Mouse (Mus musculus) lung, postnatal 0 days (tissue): ENCODE results near the gene Rtn2. TPM values are rescaled to one million over a fixed set of nuclear protein-coding genes. Genes with fewer than 3 reads are reported as not detected.

Experiments
- ATAC-seq: fragments of 200-750 bp; cut with Nextera tagmentation; 2 replicates; pipeline ENCODE4 v1.8.0; 2017; ENCODE audit warnings: moderate library complexity
- DNase-seq: peaks from one replicate; pipeline ENCODE4 v3.0.0-alpha.2; 2016; ENCODE audit warnings: low spot score
- H3K27ac ChIP-seq: fragments of 300-500 bp; sonication (generic); 2 replicates; pipeline ENCODE4 v1.5.1; 2014; ENCODE audit warnings: antibody characterized with exemption, mild to moderate bottlenecking, low read length, mixed read lengths
- H3K27me3 ChIP-seq: fragments of 300-500 bp; sonication (generic); replicated peaks from 2 replicates; pipeline ENCODE4 v1.6.1; 2014; ENCODE audit warnings: low read length, mixed read lengths; ENCODE audit not compliant: insufficient read depth
- H3K36me3 ChIP-seq: fragments of 300-500 bp; sonication (generic); 2 replicates; pipeline ENCODE4 v1.6.1; 2014; ENCODE audit warnings: low read length, mixed read lengths; ENCODE audit not compliant: insufficient read depth
- H3K4me1 ChIP-seq: fragments of 300-500 bp; sonication (generic); 2 replicates; pipeline ENCODE4 v1.6.1; 2014; ENCODE audit warnings: antibody characterized with exemption, low read depth, low read length, mixed read lengths; ENCODE audit not compliant: insufficient read depth
- H3K4me2 ChIP-seq: fragments of 300-500 bp; sonication (generic); replicated peaks from 2 replicates; pipeline ENCODE4 v1.6.1; 2014; ENCODE audit warnings: low read depth, mild to moderate bottlenecking, low read length, moderate library complexity, mixed read lengths
- H3K4me3 ChIP-seq: fragments of 300-500 bp; sonication (generic); 2 replicates; pipeline ENCODE4 v1.5.1; 2014; ENCODE audit warnings: low read depth, low read length
- H3K9ac ChIP-seq: fragments of 300-500 bp; sonication (generic); replicated peaks from 2 replicates; pipeline ENCODE4 v1.6.1; 2014; ENCODE audit warnings: low read depth, mild to moderate bottlenecking
- H3K9me3 ChIP-seq: fragments of 300-500 bp; sonication (generic); 2 replicates; pipeline ENCODE4 v1.6.1; 2016; ENCODE audit warnings: low read length, mixed read lengths
- CTCF ChIP-seq: IDR thresholded peaks from 2 replicates; pipeline ENCODE4 v1.5.1; 2016; ENCODE audit warnings: antibody characterized with exemption, mild to moderate bottlenecking
- EP300 ChIP-seq: IDR thresholded peaks from 2 replicates; pipeline ENCODE4 v1.6.1; 2016; ENCODE audit warnings: antibody characterized with exemption, mild to moderate bottlenecking, control low read depth
- WGBS: fragments of 180-500 bp; shearing (Covaris S2); extraction: QIAGEN DNeasy Blood & Tissue Kit; methylation state at CpG from one replicate; pipeline ENCODE4 v1.1.7; 2014; 5-methylcytosine and 5-hydroxymethylcytosine counted together
- polyA plus RNA-seq: library from polyadenylated mRNA; unstranded; fragments of >200 nt; fragmentation: Nextera tagmentation; extraction: Ambion mirVana; gene quantifications from 2 replicates; pipeline ENCODE4 v1.2.1, GENCODE M21; 2015

Rtn2 gene
- polyA plus RNA-seq, 1 experiment from 2014 or later: 26.6 TPM

GRCm38 (mm10) chr7:19252078-19252477 lies 30.3 kb upstream of the Rtn2 start:
- H3K4me1 ChIP-seq: no peaks in the 10 kb centered on the region
- 78% methylated on average over 4 of the region's 4 CpGs for WGBS
- no peak overlapping the region for H3K4me3 ChIP-seq
- TF ChIP-seq CTCF (no peak), EP300 (no peak)
- no peak overlapping the region for H3K27ac ChIP-seq
- DNase-seq (no peak), ATAC-seq (no peak)
- no peak overlapping the region for H3K4me2 ChIP-seq
- H3K27me3 ChIP-seq: no peaks in the 10 kb centered on the region
- no peaks in the 10 kb centered on the region for H3K9me3 ChIP-seq
- no peak overlapping the region for H3K9ac ChIP-seq
- peaks cover 10% of the 10 kb centered on the region; the same call in 1 of the 2 replicates for H3K36me3 ChIP-seq

DNA sequence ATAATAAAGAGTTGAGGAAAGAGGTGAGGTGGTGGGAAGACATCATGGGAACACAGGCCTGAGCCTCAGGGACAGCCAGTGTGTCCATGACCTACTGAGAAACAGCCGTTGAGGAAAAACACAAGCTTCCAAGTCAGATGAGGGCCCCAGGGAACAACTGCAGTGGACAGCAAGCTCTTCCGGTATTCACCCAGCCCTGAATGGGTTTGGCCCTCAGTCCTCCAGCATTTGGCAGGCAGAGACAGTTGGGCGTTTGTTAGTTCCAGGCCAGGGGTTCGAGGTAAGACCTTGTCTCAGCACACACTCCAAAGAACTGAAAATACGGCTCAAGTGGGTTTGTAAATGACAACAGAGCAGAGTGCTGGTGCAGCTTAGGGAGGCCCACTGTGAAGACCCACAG lies 29.0 kb upstream of the Rtn2 start:
- ATAC-seq (no peak), DNase-seq (no peak)
- no peak overlapping the region for H3K4me2 ChIP-seq
- peaks cover 13% of the 10 kb centered on the region for H3K36me3 ChIP-seq
- H3K4me3 ChIP-seq: no peak overlapping the region
- H3K27me3 ChIP-seq: no peaks in the 10 kb centered on the region
- no peaks in the 10 kb centered on the region for H3K4me1 ChIP-seq
- no peaks in the 10 kb centered on the region for H3K9me3 ChIP-seq
- 41% methylated on average over 5 of the region's 5 CpGs for WGBS
- no peak overlapping the region for H3K9ac ChIP-seq
- no peak for TF ChIP-seq EP300
- TF ChIP-seq CTCF: no peak
- no peak overlapping the region for H3K27ac ChIP-seq

DNA sequence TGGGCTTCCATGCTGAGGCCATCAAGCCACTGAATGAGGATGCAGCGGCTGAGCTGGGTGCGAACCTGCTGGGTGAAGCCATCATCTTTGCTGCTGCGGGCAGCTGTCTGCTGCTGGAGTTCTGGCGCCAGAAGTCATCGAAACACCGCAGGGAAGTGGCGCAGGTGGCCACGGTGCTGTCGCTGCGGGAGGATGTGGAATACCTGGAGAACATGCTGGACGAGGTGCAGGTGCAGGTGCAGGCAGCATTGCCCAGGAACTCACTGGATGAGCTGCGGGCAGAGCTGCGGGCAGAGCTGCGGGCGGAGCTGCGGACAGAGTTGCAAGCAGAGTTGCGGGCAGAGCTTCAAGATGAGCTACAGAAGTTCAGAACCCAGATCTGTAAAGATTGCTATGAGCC lies 27.0 kb upstream of the Rtn2 start:
- H3K9me3 ChIP-seq: no peaks in the 10 kb centered on the region
- H3K27me3 ChIP-seq: no peaks in the 10 kb centered on the region
- ATAC-seq (no peak), DNase-seq (no peak)
- H3K27ac ChIP-seq: no peak overlapping the region
- H3K36me3 ChIP-seq: peaks cover 25% of the 10 kb centered on the region
- no peak overlapping the region for H3K9ac ChIP-seq
- no peaks in the 10 kb centered on the region for H3K4me1 ChIP-seq
- H3K4me3 ChIP-seq: no peak overlapping the region
- 84% methylated on average over 16 of the region's 17 CpGs for WGBS
- H3K4me2 ChIP-seq: no peak overlapping the region
- TF ChIP-seq CTCF: no peak
- TF ChIP-seq EP300: no peak

- TF ChIP-seq EP300 (no peak), CTCF (no peak)
- ATAC-seq: no peak
- Histone ChIP-seq H3K9ac (no peak overlapping the region), H3K9me3 (no peaks in the 10 kb centered on the region), H3K36me3 (peaks cover 33% of the 10 kb centered on the region), H3K4me1 (no peaks in the 10 kb centered on the region), H3K27me3 (no peaks in the 10 kb centered on the region), H3K4me2 (no peak overlapping the region), H3K27ac (no peak overlapping the region), H3K4me3 (no peak overlapping the region)
- peak; percentile 37 for DNase-seq
- WGBS: 71% methylated on average over 7 of the region's 7 CpGs
Observed at GRCm38 (mm10) chr7:19256567-19256966, 25.9 kb upstream of the Rtn2 start.

GRCm38 (mm10) chr7:19257390-19258022 lies 24.9 kb upstream of the Rtn2 start:
- Histone ChIP-seq H3K4me3 (no peak overlapping the region), H3K9ac (no peak overlapping the region), H3K27ac (peak overlapping the region; percentile 78), H3K4me2 (no peak overlapping the region), H3K36me3 (peaks cover 35% of the 10 kb centered on the region), H3K9me3 (no peaks in the 10 kb centered on the region), H3K27me3 (no peaks in the 10 kb centered on the region), H3K4me1 (no peaks in the 10 kb centered on the region)
- peak; percentile 95 for ATAC-seq
- TF ChIP-seq EP300: peak; percentile 67
- no peak for TF ChIP-seq CTCF
- WGBS: 28% methylated on average over 11 of the region's 11 CpGs
- DNase-seq: peak; percentile 96

GRCm38 (mm10) chr7:19258336-19258735 lies 24.1 kb upstream of the Rtn2 start:
- Histone ChIP-seq H3K36me3 (peaks cover 39% of the 10 kb centered on the region), H3K9ac (no peak overlapping the region), H3K27me3 (no peaks in the 10 kb centered on the region), H3K4me2 (no peak overlapping the region), H3K9me3 (no peaks in the 10 kb centered on the region), H3K4me3 (no peak overlapping the region), H3K27ac (peak overlapping the region; percentile 78), H3K4me1 (no peaks in the 10 kb centered on the region)
- DNase-seq (peak; percentile 19), ATAC-seq (no peak)
- TF ChIP-seq EP300: no peak
- no peak for TF ChIP-seq CTCF
- 65% methylated on average over 3 of the region's 3 CpGs for WGBS

- Histone ChIP-seq H3K4me2 (no peak overlapping the region; the same call in 1 of the 2 replicates), H3K9me3 (no peaks in the 10 kb centered on the region), H3K27me3 (no peaks in the 10 kb centered on the region), H3K9ac (no peak overlapping the region), H3K4me3 (no peak overlapping the region), H3K36me3 (peaks cover 22% of the 10 kb centered on the region), H3K4me1 (peaks cover 16% of the 10 kb centered on the region; the same call in 1 of the 2 replicates), H3K27ac (no peak overlapping the region)
- TF ChIP-seq EP300 (no peak), CTCF (no peak)
- DNase-seq (no peak), ATAC-seq (no peak)
- 66% methylated on average over 7 of the region's 7 CpGs for WGBS
Observed at GRCm38 (mm10) chr7:19265147-19265546, 17.3 kb upstream of the Rtn2 start.
